Mouse (Mus musculus) kidney, embryonic 15.5 days (tissue): Measurements from ENCODE around the gene Foxr1. TPM values are rescaled to one million over a fixed set of nuclear protein-coding genes. Genes with fewer than 3 reads are reported as not detected.

ENCODE experiments used
- ATAC-seq: fragments of 200-750 bp; cut with Nextera tagmentation; replicated peaks from 2 replicates; pipeline ENCODE4 v1.8.0; 2017; ENCODE audit warnings: moderate TSS enrichment; ENCODE audit not compliant: low FRiP score
- H3K27ac ChIP-seq: fragments of 300-500 bp; sonication (generic); 2 replicates; pipeline ENCODE4 v1.5.1; 2015; ENCODE audit warnings: mild to moderate bottlenecking, inconsistent platforms
- H3K27me3 ChIP-seq: fragments of 300-500 bp; sonication (generic); 2 replicates; pipeline ENCODE4 v1.6.1; 2015; ENCODE audit warnings: inconsistent platforms
- H3K36me3 ChIP-seq: fragments of 300-500 bp; sonication (generic); 2 replicates; pipeline ENCODE4 v1.6.1; 2015; ENCODE audit warnings: inconsistent platforms
- H3K4me1 ChIP-seq: fragments of 300-500 bp; sonication (generic); 2 replicates; pipeline ENCODE4 v1.6.1; 2015; ENCODE audit warnings: inconsistent platforms
- H3K4me2 ChIP-seq: fragments of 300-500 bp; sonication (generic); 2 replicates; pipeline ENCODE4 v1.6.1; 2015; ENCODE audit warnings: moderate library complexity, mild to moderate bottlenecking, inconsistent platforms
- H3K4me3 ChIP-seq: fragments of 300-500 bp; sonication (generic); replicated peaks from 2 replicates; pipeline ENCODE4 v1.5.1; 2015; ENCODE audit warnings: mild to moderate bottlenecking, inconsistent platforms
- H3K9ac ChIP-seq: fragments of 300-500 bp; sonication (generic); 2 replicates; pipeline ENCODE4 v1.6.1; 2015; ENCODE audit warnings: mild to moderate bottlenecking, inconsistent platforms
- H3K9me3 ChIP-seq: fragments of 300-500 bp; sonication (generic); replicated peaks from 2 replicates; pipeline ENCODE4 v1.6.1; 2016; ENCODE audit warnings: inconsistent platforms
- WGBS: fragments of 180-500 bp; shearing (Covaris S2); methylation state at CpG from one replicate; pipeline ENCODE4 v1.1.7; 2015; ENCODE audit warnings: mixed read lengths; 5-methylcytosine and 5-hydroxymethylcytosine counted together
- polyA plus RNA-seq: library from polyadenylated mRNA; unstranded; fragments of >200 nt; fragmentation: Nextera tagmentation; extraction: Ambion mirVana; gene quantifications from 2 replicates; pipeline ENCODE4 v1.2.1, GENCODE M21; 2015

The Foxr1 gene
- polyA plus RNA-seq, 1 experiment from 2014 or later: not detected

DNA sequence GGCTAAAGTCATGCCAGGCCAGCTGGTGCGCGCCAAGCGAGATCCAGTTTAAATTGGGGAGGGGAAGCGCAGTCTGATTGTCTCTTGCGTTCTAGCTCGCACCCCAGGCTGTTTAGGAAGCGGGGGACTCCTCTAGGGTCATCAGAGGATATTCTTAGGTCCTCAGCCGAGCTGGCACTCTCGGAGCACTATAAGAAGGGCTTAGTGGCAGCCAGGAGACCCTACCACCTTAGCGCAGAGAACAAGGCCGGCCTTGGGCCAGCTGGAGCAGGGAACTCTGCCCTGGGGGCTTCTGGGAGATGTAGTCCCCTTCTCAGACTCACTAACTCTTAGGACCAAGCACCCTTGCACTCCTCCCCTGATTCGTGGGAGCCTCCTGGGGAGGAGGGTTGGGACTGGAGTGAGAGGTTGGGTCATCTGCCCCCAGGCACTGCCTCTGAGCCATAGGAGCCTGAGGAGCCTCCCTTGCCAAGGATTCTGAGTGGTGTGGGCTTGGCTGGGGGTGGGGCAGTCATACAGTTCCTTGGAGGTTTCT lies 42.6 kb upstream of the Foxr1 start:
- Histone ChIP-seq H3K9me3 (no peaks in the 10 kb centered on the region), H3K9ac (peak overlapping the region; percentile 95), H3K4me2 (peak overlapping the region; percentile 87), H3K27ac (peak overlapping the region; percentile 91), H3K36me3 (no peaks in the 10 kb centered on the region), H3K4me3 (peak overlapping the region; percentile 98), H3K4me1 (peaks cover 69% of the 10 kb centered on the region), H3K27me3 (no peaks in the 10 kb centered on the region)
- WGBS: under 1% methylated on average over 12 of the region's 12 CpGs
- peak; percentile 35 for ATAC-seq

DNA sequence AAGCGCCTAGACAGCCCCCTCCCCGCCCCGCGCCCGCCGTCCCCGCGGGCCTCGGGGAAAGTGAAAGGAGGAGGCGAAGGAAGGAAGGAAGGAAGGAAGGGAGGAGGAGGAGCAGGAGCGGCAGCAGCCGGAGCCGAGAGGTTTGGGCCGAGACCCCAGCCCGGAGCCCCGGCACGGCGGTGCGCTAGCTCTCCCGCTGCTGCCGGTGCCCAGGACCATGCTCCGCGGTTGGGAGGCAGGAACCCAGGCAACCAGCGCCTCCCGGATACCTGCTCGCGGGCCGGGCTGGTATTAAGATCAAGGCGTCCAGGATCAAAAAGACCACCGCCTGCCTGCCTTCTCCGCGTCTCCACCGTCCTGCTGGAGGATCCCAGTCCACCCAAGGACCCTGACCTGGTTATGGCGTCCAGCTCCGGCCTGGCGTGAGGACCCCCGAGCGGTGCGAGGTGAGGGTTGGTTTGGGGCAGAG lies 42.1 kb upstream of the Foxr1 start:
- no peaks in the 10 kb centered on the region for H3K27me3 ChIP-seq
- WGBS: under 1% methylated on average over 37 of the region's 39 CpGs
- H3K9ac ChIP-seq: peak overlapping the region; percentile 95
- peak overlapping the region; percentile 98 for H3K4me3 ChIP-seq
- H3K4me1 ChIP-seq: peaks cover 67% of the 10 kb centered on the region
- H3K9me3 ChIP-seq: no peaks in the 10 kb centered on the region
- no peaks in the 10 kb centered on the region for H3K36me3 ChIP-seq
- H3K27ac ChIP-seq: peak overlapping the region; percentile 91
- ATAC-seq: no peak
- H3K4me2 ChIP-seq: peak overlapping the region; percentile 87

DNA sequence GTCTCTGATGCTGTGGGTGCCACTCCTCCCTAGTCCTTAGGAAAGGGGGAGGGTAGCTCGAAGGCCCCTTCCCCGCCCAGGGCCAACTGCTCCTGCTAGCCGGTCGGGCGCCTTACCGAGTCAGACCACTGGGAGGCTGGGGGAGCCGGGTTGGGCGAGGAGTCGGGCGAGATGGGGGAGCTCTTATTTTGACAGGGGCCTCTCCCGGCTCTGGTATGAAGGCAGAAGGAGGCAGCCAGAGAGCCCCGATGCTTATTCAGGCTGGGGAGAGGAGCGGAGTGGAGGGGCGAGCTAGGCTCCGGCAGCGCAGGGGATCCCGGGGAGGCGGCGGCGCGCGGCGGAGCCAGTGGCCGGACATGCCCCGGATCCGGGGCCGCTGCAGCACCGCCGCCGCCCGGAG lies 41.6 kb upstream of the Foxr1 start, which contains the start of gene Bcl9l:
TSS of gene Bcl9l (plus strand) at position 274 of the 400 bp plus-strand sequence.
- Histone ChIP-seq H3K4me1 (peaks cover 67% of the 10 kb centered on the region), H3K36me3 (no peaks in the 10 kb centered on the region), H3K27me3 (no peaks in the 10 kb centered on the region), H3K9me3 (no peaks in the 10 kb centered on the region), H3K9ac (peak within 1 kb of the TSS; percentile 95), H3K4me3 (peak within 1 kb of the TSS; percentile 98), H3K4me2 (peak within 1 kb of the TSS; percentile 87), H3K27ac (peak within 1 kb of the TSS; percentile 91)
- under 1% methylated on average over 27 of the region's 31 CpGs for WGBS
- ATAC-seq: peak; percentile 44

DNA sequence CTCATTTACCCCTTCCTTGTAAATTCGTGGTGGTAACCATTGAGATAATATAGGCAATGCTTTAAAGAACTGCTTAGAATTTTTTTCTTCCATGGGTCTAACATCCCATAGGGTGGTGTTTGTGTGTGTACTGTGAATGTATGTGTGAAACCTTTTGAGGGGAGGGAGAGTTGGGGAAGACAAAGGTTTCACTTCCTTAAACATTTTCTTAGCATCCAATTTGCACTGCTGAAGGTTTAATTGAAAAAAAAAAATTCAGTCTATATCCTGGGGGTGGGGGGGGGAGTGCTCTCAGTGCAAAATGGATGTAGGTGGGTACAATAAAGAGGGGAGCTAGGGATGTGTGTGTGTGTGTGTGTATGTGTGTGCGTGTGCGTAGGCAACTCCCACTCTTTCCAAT lies 41.2 kb upstream of the Foxr1 start:
- Histone ChIP-seq H3K27ac (peak overlapping the region; percentile 91), H3K27me3 (no peaks in the 10 kb centered on the region), H3K9me3 (no peaks in the 10 kb centered on the region), H3K4me3 (peak overlapping the region; percentile 98), H3K4me1 (peaks cover 67% of the 10 kb centered on the region), H3K36me3 (no peaks in the 10 kb centered on the region), H3K9ac (peak overlapping the region; percentile 95), H3K4me2 (peak overlapping the region; percentile 87)
- WGBS: 11% methylated on average over 3 of the region's 3 CpGs
- ATAC-seq: no peak

GRCm38 (mm10) chr9:44479628-44480428 lies 38.9 kb upstream of the Foxr1 start:
- H3K27me3 ChIP-seq: no peaks in the 10 kb centered on the region
- H3K9ac ChIP-seq: peak overlapping the region; percentile 87
- peak; percentile 47 for ATAC-seq
- H3K4me1 ChIP-seq: peaks cover 45% of the 10 kb centered on the region
- H3K4me2 ChIP-seq: peak overlapping the region; percentile 95
- peak overlapping the region; percentile 99 for H3K27ac ChIP-seq
- peak overlapping the region; percentile 80 for H3K4me3 ChIP-seq
- H3K9me3 ChIP-seq: no peaks in the 10 kb centered on the region
- no peaks in the 10 kb centered on the region for H3K36me3 ChIP-seq
- under 1% methylated on average over 26 of the region's 26 CpGs for WGBS

- peak; percentile 61 for ATAC-seq
- H3K4me1 ChIP-seq: peaks cover 37% of the 10 kb centered on the region
- H3K36me3 ChIP-seq: no peaks in the 10 kb centered on the region
- WGBS: under 1% methylated on average over 29 of the region's 29 CpGs
- H3K27ac ChIP-seq: peak overlapping the region; percentile 99
- no peaks in the 10 kb centered on the region for H3K27me3 ChIP-seq
- no peaks in the 10 kb centered on the region for H3K9me3 ChIP-seq
- peak overlapping the region; percentile 87 for H3K9ac ChIP-seq
- H3K4me3 ChIP-seq: peak overlapping the region; percentile 80
- H3K4me2 ChIP-seq: peak overlapping the region; percentile 95
Observed at GRCm38 (mm10) chr9:44478959-44479605, 38.1 kb upstream of the Foxr1 start.

DNA sequence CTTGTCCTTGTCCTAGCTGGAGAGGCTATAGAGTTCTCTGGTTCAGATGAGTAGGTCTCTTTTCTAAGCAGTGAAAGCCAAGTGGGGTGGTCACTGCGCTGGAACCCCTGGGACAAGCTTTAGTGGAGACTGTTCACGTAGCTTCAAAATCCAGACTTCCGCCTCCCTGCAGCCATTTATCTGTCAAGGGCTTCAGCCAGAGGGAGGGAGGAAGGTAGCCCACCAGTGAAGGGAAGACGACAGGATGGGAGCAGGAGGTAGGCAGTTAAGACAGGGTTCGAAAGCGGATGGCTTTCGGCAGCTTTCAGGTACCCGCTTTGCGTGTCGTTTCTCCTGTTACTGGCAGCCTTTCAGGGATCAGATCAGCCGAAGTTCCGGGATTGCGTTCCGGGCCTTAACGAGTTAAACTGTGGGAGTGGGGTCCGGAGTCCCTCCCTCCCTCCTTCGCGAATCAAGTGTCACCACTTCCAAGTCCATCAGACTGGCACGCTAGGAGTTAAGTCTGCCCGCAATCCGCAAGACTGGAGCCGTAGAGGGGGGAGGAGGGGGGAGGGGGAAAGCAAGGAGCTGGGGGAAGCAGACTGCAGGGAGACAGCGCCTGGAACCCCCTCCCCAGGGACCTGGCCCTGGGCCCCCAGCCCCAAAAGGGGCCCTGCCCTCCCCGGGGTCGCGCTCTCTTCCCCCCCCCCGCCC lies 37.4 kb upstream of the Foxr1 start:
- Histone ChIP-seq H3K4me1 (peaks cover 32% of the 10 kb centered on the region), H3K36me3 (no peaks in the 10 kb centered on the region), H3K4me2 (peak overlapping the region; percentile 95)

DNA sequence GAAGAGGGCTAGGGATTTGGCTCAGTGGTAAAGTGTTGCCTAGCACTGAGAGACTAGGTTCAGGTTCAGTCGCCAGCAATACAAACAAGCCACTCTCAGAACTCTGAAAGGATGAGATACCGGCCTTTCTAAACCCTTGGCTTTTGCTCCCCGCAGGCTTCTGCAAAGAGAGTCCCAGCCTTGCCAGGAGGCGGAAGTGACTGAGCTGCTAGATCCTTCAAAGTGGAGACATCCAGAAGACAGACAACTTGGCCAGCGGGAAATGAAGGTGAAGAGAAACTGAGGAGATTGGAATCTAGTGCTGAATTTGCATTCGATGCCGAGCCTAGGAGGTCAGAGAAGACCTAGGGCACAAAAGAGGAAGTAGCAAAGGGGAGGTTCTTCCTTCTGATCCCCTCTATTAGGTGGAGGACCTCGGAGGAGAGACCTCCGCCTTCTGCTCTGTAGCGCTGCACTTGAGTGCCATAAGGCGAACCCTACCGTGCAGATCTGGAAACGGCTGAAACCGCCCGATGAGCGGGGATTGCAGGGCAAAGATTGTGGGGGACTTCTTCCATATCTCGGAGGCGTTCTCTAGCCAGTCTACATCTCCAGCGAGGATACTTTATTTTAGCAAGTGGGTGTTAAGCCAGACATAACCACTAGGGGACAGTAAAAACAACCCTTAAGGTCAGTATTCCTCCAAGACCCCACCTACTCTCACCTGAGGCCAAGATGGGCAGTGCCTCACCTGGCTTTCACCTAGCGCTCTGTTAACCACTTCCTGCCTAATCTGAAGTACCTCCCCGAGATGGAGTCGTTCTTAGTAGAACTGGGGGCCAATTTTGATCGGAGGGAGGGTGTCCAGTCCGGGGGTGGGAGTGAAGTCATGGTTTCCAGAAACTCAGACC lies 36.6 kb upstream of the Foxr1 start:
- Histone ChIP-seq H3K9ac (peak overlapping the region; percentile 87), H3K4me3 (peak overlapping the region; percentile 80), H3K36me3 (no peaks in the 10 kb centered on the region), H3K4me2 (peak overlapping the region; percentile 95), H3K4me1 (peaks cover 32% of the 10 kb centered on the region), H3K27ac (peak overlapping the region; percentile 99), H3K27me3 (no peaks in the 10 kb centered on the region), H3K9me3 (no peaks in the 10 kb centered on the region)
- no peak for ATAC-seq
- WGBS: 6% methylated on average over 24 of the region's 24 CpGs

More for the DNA sequence above, 37.4 kb upstream of the Foxr1 start:
- Histone ChIP-seq H3K9me3 (no peaks in the 10 kb centered on the region), H3K4me3 (peak overlapping the region; percentile 80), H3K27ac (peak overlapping the region; percentile 99), H3K9ac (peak overlapping the region; percentile 87), H3K27me3 (no peaks in the 10 kb centered on the region)
- 0% methylated on average over 25 of the region's 27 CpGs for WGBS
- peak; percentile 65 for ATAC-seq

DNA sequence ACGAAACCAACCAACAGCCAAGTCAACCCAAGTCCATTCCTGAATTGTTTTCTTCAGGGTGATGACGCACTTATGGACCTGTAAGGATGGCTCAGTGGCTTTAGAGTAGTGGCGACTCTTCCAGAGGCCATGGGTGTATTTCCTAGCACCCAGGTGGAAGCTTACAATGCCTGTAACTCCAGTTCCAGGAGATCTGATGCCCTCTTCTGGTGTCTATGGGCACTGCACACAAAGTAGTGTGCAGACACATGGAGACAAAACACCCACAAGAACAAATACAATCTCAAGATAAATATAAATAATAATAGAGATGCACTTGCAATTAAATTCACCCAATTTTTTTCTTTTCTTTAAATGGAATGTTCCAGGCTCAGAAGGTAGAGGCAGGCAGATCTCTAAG lies 35.0 kb upstream of the Foxr1 start:
- Histone ChIP-seq H3K9ac (no peak overlapping the region), H3K4me3 (no peak overlapping the region), H3K27me3 (no peaks in the 10 kb centered on the region), H3K36me3 (no peaks in the 10 kb centered on the region), H3K4me2 (no peak overlapping the region), H3K4me1 (peaks cover 27% of the 10 kb centered on the region), H3K27ac (no peak overlapping the region), H3K9me3 (no peaks in the 10 kb centered on the region)
- ATAC-seq: no peak
- WGBS: 92% methylated on average over 3 of the region's 3 CpGs

DNA sequence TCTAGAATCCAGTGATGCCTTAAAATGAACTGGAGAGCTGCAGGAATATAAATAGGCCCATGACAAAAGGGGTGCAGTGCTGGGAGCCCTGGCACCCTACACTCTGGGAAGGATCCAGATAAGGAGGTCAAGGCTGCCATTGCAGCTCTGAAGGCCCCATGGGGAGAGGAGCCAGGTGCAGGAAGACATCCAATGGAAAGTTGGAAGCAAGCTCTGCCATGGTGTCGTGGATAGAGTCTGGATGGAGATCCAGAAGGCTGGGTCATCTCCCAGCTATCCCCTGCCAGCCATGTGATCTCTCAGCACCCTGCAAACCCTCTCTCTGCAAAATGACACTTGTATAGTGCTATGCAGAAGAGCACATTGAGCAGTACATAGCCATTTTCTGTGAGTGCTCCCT lies 33.4 kb upstream of the Foxr1 start:
- Histone ChIP-seq H3K4me2 (no peak overlapping the region), H3K9ac (0 out of 2 replicates have a peak overlapping the region, but pooled peaks have one; percentile 4), H3K36me3 (no peaks in the 10 kb centered on the region), H3K9me3 (no peaks in the 10 kb centered on the region), H3K4me3 (no peak overlapping the region), H3K27me3 (no peaks in the 10 kb centered on the region), H3K27ac (no peak overlapping the region), H3K4me1 (peaks cover 14% of the 10 kb centered on the region)
- 30% methylated on average over 1 of the region's 1 CpGs for WGBS
- no peak for ATAC-seq

DNA sequence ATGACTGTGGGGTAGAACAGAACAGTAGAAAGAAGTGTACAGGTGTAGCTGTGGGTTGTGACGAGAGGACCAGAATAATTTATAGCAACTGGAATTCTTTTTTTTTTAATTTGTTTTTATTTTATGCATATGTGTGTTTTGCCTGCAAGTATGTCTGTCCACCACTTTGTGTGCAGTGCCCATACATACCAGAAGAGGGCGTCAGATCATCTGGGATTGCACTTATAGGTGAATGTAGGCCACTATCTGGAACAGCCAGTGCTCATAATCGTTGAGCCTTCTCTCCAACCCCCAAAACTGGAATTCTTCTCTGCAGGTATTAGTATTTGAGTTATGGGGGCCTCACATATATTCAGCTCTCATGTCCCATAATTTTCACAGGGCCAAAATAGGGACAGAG lies 32.2 kb upstream of the Foxr1 start:
- Histone ChIP-seq H3K36me3 (no peaks in the 10 kb centered on the region), H3K4me3 (no peak overlapping the region), H3K27me3 (no peaks in the 10 kb centered on the region), H3K9me3 (no peaks in the 10 kb centered on the region), H3K27ac (no peak overlapping the region), H3K9ac (no peak overlapping the region), H3K4me2 (no peak overlapping the region), H3K4me1 (peaks cover 11% of the 10 kb centered on the region)
- no peak for ATAC-seq
- WGBS: 70% methylated on average over 3 of the region's 3 CpGs
